Mouse (Mus musculus): ENCODE results near the gene Cep55. TPM values are rescaled to one million over a fixed set of nuclear protein-coding genes. Genes with fewer than 3 reads are reported as not detected.
A peak's percentile ranks its signal among the peaks of the same experiment; 100 is the strongest.

Cep55 gene
- polyA plus RNA-seq, 1 experiment from 2014 or later, result 28.5 TPM

- Histone ChIP-seq H3K9ac (replicated peaks; ENCODE audit: low read depth, low read length) (no peak overlapping the region), H3K36me3 (ENCODE audit: control insufficient read depth, insufficient read depth, low read length) (no peaks in the 10 kb centered on the region), H3K27ac (ENCODE audit: low read length) (peak overlapping the region; percentile 36; the same call in 1 of the 2 replicates), H3K4me3 (ENCODE audit: low read depth, low read length) (no peak overlapping the region), H3K27me3 (ENCODE audit: control insufficient read depth, insufficient read depth, low read length) (no peaks in the 10 kb centered on the region), H3K9me3 (ENCODE audit: control insufficient read depth, low read depth, low read length) (no peaks in the 10 kb centered on the region), H3K4me1 (ENCODE audit: control insufficient read depth, insufficient read depth, low read length) (peaks cover 28% of the 10 kb centered on the region), H3K4me2 (replicated peaks; ENCODE audit: low read depth, low read length) (no peak overlapping the region)
- WGBS, result 82% methylated on average over 2 of the region's 2 CpGs
- ATAC-seq (ENCODE audit: insufficient number of reproducible peaks, insufficient read depth, low FRiP score, low read depth), result no peak
Observed at GRCm38 (mm10) chr19:38033735-38034057, 21.1 kb upstream of the Cep55 start.

GRCm38 (mm10) chr19:38034696-38035095 lies 20.1 kb upstream of the Cep55 start:
- WGBS, result 54% methylated on average over 2 of the region's 2 CpGs

GRCm38 (mm10) chr19:38035766-38036165 lies 19.0 kb upstream of the Cep55 start:
- H3K27ac ChIP-seq (ENCODE audit: low read length), result no peak overlapping the region
- WGBS, result 54% methylated on average over 2 of the region's 2 CpGs

More at GRCm38 (mm10) chr19:38034696-38035095, 20.1 kb upstream of the Cep55 start:
- Histone ChIP-seq H3K4me1 (ENCODE audit: control insufficient read depth, insufficient read depth, low read length) (peaks cover 22% of the 10 kb centered on the region), H3K36me3 (ENCODE audit: control insufficient read depth, insufficient read depth, low read length) (no peaks in the 10 kb centered on the region), H3K9ac (replicated peaks; ENCODE audit: low read depth, low read length) (no peak overlapping the region), H3K27me3 (ENCODE audit: control insufficient read depth, insufficient read depth, low read length) (no peaks in the 10 kb centered on the region), H3K9me3 (ENCODE audit: control insufficient read depth, low read depth, low read length) (no peaks in the 10 kb centered on the region), H3K4me3 (ENCODE audit: low read depth, low read length) (no peak overlapping the region), H3K4me2 (replicated peaks; ENCODE audit: low read depth, low read length) (no peak overlapping the region), H3K27ac (ENCODE audit: low read length) (no peak overlapping the region)
- ATAC-seq (ENCODE audit: insufficient number of reproducible peaks, insufficient read depth, low FRiP score, low read depth), result no peak

GRCm38 (mm10) chr19:38038267-38038666 lies 16.5 kb upstream of the Cep55 start:
- no peak overlapping the region for H3K27ac ChIP-seq (ENCODE audit: low read length)

More at GRCm38 (mm10) chr19:38035766-38036165, 19.0 kb upstream of the Cep55 start:
- Histone ChIP-seq H3K27me3 (ENCODE audit: control insufficient read depth, insufficient read depth, low read length) (no peaks in the 10 kb centered on the region), H3K9me3 (ENCODE audit: control insufficient read depth, low read depth, low read length) (no peaks in the 10 kb centered on the region), H3K36me3 (ENCODE audit: control insufficient read depth, insufficient read depth, low read length) (no peaks in the 10 kb centered on the region), H3K4me2 (replicated peaks; ENCODE audit: low read depth, low read length) (no peak overlapping the region), H3K4me1 (ENCODE audit: control insufficient read depth, insufficient read depth, low read length) (peaks cover 14% of the 10 kb centered on the region; the same call in 1 of the 2 replicates), H3K9ac (replicated peaks; ENCODE audit: low read depth, low read length) (no peak overlapping the region), H3K4me3 (ENCODE audit: low read depth, low read length) (no peak overlapping the region)
- no peak for ATAC-seq (ENCODE audit: insufficient number of reproducible peaks, insufficient read depth, low FRiP score, low read depth)

GRCm38 (mm10) chr19:38042261-38042722 lies 12.5 kb upstream of the Cep55 start:
- H3K4me1 ChIP-seq (ENCODE audit: control insufficient read depth, insufficient read depth, low read length), result peaks cover 12% of the 10 kb centered on the region; the same call in 1 of the 2 replicates
- 8% methylated on average over 5 of the region's 5 CpGs for WGBS
- peak; percentile 17; the same call in 1 of the 2 replicates for ATAC-seq (ENCODE audit: insufficient number of reproducible peaks, insufficient read depth, low FRiP score, low read depth)
- H3K4me2 ChIP-seq (replicated peaks; ENCODE audit: low read depth, low read length), result peak overlapping the region; percentile 65
- peak overlapping the region; percentile 39 for H3K4me3 ChIP-seq (ENCODE audit: low read depth, low read length)
- no peaks in the 10 kb centered on the region for H3K36me3 ChIP-seq (ENCODE audit: control insufficient read depth, insufficient read depth, low read length)
- H3K9me3 ChIP-seq (ENCODE audit: control insufficient read depth, low read depth, low read length), result no peaks in the 10 kb centered on the region
- H3K9ac ChIP-seq (replicated peaks; ENCODE audit: low read depth, low read length), result no peak overlapping the region
- peak overlapping the region; percentile 82; the same call in 1 of the 2 replicates for H3K27ac ChIP-seq (ENCODE audit: low read length)
- no peaks in the 10 kb centered on the region for H3K27me3 ChIP-seq (ENCODE audit: control insufficient read depth, insufficient read depth, low read length)

More at GRCm38 (mm10) chr19:38038267-38038666, 16.5 kb upstream of the Cep55 start:
- Histone ChIP-seq H3K4me3 (ENCODE audit: low read depth, low read length) (no peak overlapping the region), H3K4me2 (replicated peaks; ENCODE audit: low read depth, low read length) (no peak overlapping the region), H3K36me3 (ENCODE audit: control insufficient read depth, insufficient read depth, low read length) (no peaks in the 10 kb centered on the region), H3K9me3 (ENCODE audit: control insufficient read depth, low read depth, low read length) (no peaks in the 10 kb centered on the region), H3K4me1 (ENCODE audit: control insufficient read depth, insufficient read depth, low read length) (peaks cover 15% of the 10 kb centered on the region; the same call in 1 of the 2 replicates), H3K27me3 (ENCODE audit: control insufficient read depth, insufficient read depth, low read length) (no peaks in the 10 kb centered on the region), H3K9ac (replicated peaks; ENCODE audit: low read depth, low read length) (no peak overlapping the region)
- 75% methylated on average over 2 of the region's 2 CpGs for WGBS
- ATAC-seq (ENCODE audit: insufficient number of reproducible peaks, insufficient read depth, low FRiP score, low read depth), result no peak

- 0% methylated on average over 28 of the region's 28 CpGs for WGBS
- Histone ChIP-seq H3K4me3 (ENCODE audit: low read depth, low read length) (peak within 1 kb of the TSS; percentile 39), H3K4me2 (replicated peaks; ENCODE audit: low read depth, low read length) (peak within 1 kb of the TSS; percentile 65), H3K27ac (ENCODE audit: low read length) (peak within 1 kb of the TSS; percentile 82), H3K36me3 (ENCODE audit: control insufficient read depth, insufficient read depth, low read length) (no peaks in the 10 kb centered on the region), H3K4me1 (ENCODE audit: control insufficient read depth, insufficient read depth, low read length) (peaks cover 7% of the 10 kb centered on the region; the same call in 1 of the 2 replicates), H3K9me3 (ENCODE audit: control insufficient read depth, low read depth, low read length) (no peaks in the 10 kb centered on the region), H3K9ac (replicated peaks; ENCODE audit: low read depth, low read length) (peak within 1 kb of the TSS; percentile 45), H3K27me3 (ENCODE audit: control insufficient read depth, insufficient read depth, low read length) (no peaks in the 10 kb centered on the region)
- peak; percentile 82; the same call in 1 of the 2 replicates for ATAC-seq (ENCODE audit: insufficient number of reproducible peaks, insufficient read depth, low FRiP score, low read depth)
Observed at GRCm38 (mm10) chr19:38043281-38043981, 11.4 kb upstream of the Cep55 start, which contains the start of gene Myof. TSS of gene Myof (minus strand) at chr19:38043577.

GRCm38 (mm10) chr19:38045198-38045597 lies 9.6 kb upstream of the Cep55 start:
- no peaks in the 10 kb centered on the region for H3K9me3 ChIP-seq (ENCODE audit: control insufficient read depth, low read depth, low read length)

GRCm38 (mm10) chr19:38049686-38050085 lies 5.1 kb upstream of the Cep55 start:
- 96% methylated on average over 1 of the region's 1 CpGs for WGBS
- no peaks in the 10 kb centered on the region for H3K27me3 ChIP-seq (ENCODE audit: control insufficient read depth, insufficient read depth, low read length)
- no peaks in the 10 kb centered on the region for H3K36me3 ChIP-seq (ENCODE audit: control insufficient read depth, insufficient read depth, low read length)
- no peak overlapping the region for H3K4me2 ChIP-seq (replicated peaks; ENCODE audit: low read depth, low read length)
- no peak overlapping the region for H3K4me3 ChIP-seq (ENCODE audit: low read depth, low read length)
- H3K4me1 ChIP-seq (ENCODE audit: control insufficient read depth, insufficient read depth, low read length), result no peaks in the 10 kb centered on the region; the same call in 1 of the 2 replicates
- no peaks in the 10 kb centered on the region for H3K9me3 ChIP-seq (ENCODE audit: control insufficient read depth, low read depth, low read length)
- no peak for ATAC-seq (ENCODE audit: insufficient number of reproducible peaks, insufficient read depth, low FRiP score, low read depth)
- H3K27ac ChIP-seq (ENCODE audit: low read length), result no peak overlapping the region
- no peak overlapping the region for H3K9ac ChIP-seq (replicated peaks; ENCODE audit: low read depth, low read length)

More at GRCm38 (mm10) chr19:38045198-38045597, 9.6 kb upstream of the Cep55 start:
- Histone ChIP-seq H3K9ac (replicated peaks; ENCODE audit: low read depth, low read length) (no peak overlapping the region), H3K36me3 (ENCODE audit: control insufficient read depth, insufficient read depth, low read length) (no peaks in the 10 kb centered on the region), H3K4me2 (replicated peaks; ENCODE audit: low read depth, low read length) (no peak overlapping the region), H3K27me3 (ENCODE audit: control insufficient read depth, insufficient read depth, low read length) (no peaks in the 10 kb centered on the region), H3K4me3 (ENCODE audit: low read depth, low read length) (no peak overlapping the region), H3K27ac (ENCODE audit: low read length) (no peak overlapping the region), H3K4me1 (ENCODE audit: control insufficient read depth, insufficient read depth, low read length) (peaks cover 7% of the 10 kb centered on the region; the same call in 1 of the 2 replicates)
- 84% methylated on average over 3 of the region's 3 CpGs for WGBS
- ATAC-seq (ENCODE audit: insufficient number of reproducible peaks, insufficient read depth, low FRiP score, low read depth), result no peak

All from stomach, embryonic 14.5 days (tissue).